Mouse (Mus musculus): ENCODE results near the gene Eif2b2.

- TF ChIP-seq CTCF (IDR thresholded peaks at IDR 0.05; ENCODE audit: low read depth, low read length) (no peak), EP300 (IDR thresholded peaks at IDR 0.05; ENCODE audit: insufficient read depth, low read depth, low read length) (no peak), POLR2A (IDR thresholded peaks at IDR 0.05; ENCODE audit: insufficient read depth, low read length) (no peak)
Observed at GRCm38 (mm10) chr12:85190290-85190689, 29.0 kb upstream of the Eif2b2 start.

Data from ES-Bruce4 (cell line).